Mouse (Mus musculus) embryonic fibroblast, embryonic 13.5 days (primary cell): Measurements from ENCODE around the gene Tmem268.

Experiments used
- CTCF ChIP-seq: IDR thresholded peaks from 2 replicates; pipeline ENCODE4 v1.5.1; 2011; ENCODE audit warnings: mild to moderate bottlenecking, control low read depth, low read length, moderate library complexity, borderline replicate concordance; ENCODE audit not compliant: insufficient read depth
- POLR2A ChIP-seq: IDR thresholded peaks from 2 replicates; pipeline ENCODE4 v1.6.1; 2011; ENCODE audit warnings: low read depth, mild to moderate bottlenecking, control low read depth, low read length, moderate library complexity

DNA sequence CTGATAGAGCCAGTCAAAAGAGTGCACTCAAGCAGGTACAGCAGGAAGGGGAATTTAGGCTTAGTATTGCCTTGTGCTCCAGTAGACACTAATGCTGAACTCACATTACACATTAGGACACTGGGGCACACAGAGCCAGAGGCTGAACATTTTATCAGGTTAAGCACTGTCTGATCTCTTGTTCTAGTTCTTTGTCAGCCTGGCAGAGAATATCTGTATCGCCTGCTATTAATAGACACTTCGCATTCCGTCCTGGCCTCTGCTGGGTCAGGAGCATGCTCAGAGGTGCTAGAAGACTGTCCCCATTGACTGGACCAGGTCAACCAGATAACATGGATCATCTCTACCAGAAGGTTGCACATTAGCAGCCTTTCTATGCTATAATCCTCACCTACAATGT, 47.0 kb downstream of the Tmem268 start:
- TF ChIP-seq CTCF (no peak), POLR2A (no peak)
